Mouse (Mus musculus) B cell, adult 2 months (primary cell): ENCODE measurements around the gene Sgcd.

Experiments used
- DNase-seq, 2 experiments: peaks; one replicate each; pipeline ENCODE4 v3.0.0; 2022

The Sgcd gene

GRCm38 (mm10) chr11:47128331-47128730, 860.4 kb downstream of the Sgcd start:
- DNase-seq = no peak

- no peak for DNase-seq
Measured at GRCm38 (mm10) chr11:47120874-47121273, 867.9 kb downstream of the Sgcd start.

DNA sequence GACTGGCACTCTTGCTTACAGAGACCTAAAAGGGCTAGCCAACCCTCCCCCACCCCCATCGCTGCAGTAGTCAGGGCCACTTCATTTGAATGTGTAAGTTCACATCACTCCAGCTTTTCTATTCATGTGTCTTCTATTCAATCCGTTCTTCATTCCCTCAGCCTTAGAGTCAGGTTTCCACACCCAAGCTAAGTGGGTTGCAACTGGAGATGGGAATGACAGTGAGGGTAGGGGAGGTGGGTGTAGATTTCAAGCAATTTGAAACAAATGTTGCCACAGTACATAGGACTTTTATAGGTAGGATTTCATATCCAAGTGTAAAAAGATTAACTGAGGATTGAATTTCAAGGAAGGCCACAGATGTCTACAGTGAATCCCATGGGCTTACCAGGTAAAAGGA, 870.9 kb downstream of the Sgcd start:
- no peak for DNase-seq

- no peak for DNase-seq
Measured at GRCm38 (mm10) chr11:47114366-47114765, 874.4 kb downstream of the Sgcd start.

- DNase-seq = no peak
Measured at GRCm38 (mm10) chr11:47113081-47113480, 875.7 kb downstream of the Sgcd start.

- no peak for DNase-seq
Measured at GRCm38 (mm10) chr11:47110314-47110713, 878.5 kb downstream of the Sgcd start.

- no peak for DNase-seq
Measured at GRCm38 (mm10) chr11:47107661-47108060, 881.1 kb downstream of the Sgcd start.

- DNase-seq = no peak
Measured at GRCm38 (mm10) chr11:47093296-47093912, 895.4 kb downstream of the Sgcd start.

GRCm38 (mm10) chr11:47082517-47082916, 906.3 kb downstream of the Sgcd start:
- no peak for DNase-seq

DNA sequence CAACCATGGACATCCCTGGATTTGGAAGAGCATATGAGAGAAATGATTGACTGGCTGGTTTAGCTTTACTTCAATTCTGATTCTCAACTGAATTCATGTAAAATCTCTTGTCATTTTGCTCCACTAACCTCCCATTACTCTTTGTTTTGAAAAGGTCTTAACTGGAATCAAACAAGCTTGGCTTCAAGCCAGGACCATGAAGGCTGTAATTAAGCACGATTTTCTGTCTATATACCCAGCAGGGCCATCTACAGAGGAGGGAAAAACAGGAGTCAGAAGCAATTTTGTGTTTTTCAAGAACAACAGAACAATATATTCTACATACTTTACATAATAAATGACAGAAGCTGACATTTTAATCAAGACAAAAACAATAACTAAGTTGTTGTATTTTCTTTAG, 915.2 kb downstream of the Sgcd start:
- DNase-seq = no peak

DNA sequence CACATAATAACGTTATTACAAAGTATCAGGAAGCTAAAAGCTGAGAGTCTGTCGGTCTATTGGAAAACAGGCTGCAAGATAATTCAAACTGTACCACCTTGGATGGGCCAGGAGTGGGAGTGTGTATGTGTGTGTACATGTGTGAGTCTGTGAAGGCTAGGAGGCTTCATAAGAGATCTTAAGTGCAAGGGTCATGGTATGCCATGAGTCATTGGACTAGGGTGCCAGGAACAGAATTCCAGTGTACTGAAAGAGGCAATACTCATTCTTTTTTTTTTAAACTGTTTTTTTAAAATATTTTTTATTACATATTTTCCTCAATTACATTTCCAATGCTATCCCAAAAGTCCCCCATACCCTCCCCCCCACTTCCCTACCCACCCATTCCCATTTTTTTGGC, 917.6 kb downstream of the Sgcd start:
- no peak for DNase-seq

GRCm38 (mm10) chr11:47069769-47070384, 918.9 kb downstream of the Sgcd start:
- DNase-seq = no peak

DNA sequence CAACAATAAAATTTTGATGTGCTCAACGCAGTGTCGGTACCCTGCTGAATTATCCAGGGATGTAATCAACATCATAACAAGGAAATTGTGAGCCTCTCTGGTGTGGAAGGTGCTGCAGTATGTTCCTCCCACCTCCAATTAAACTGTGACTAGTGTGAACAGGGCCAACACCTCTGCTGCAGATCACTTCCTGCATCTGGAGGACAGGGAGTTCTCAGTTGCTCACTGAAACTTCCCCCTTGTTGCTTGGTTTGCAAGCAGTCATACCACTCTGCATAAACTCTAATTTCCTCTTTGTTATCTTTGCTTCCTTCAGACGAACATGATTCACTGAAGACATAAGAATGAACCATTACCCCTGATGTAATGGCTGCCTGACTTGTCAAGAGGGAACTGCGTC, 925.1 kb downstream of the Sgcd start:
- DNase-seq = no peak

GRCm38 (mm10) chr11:47050390-47050789, 938.4 kb downstream of the Sgcd start:
- DNase-seq = no peak

DNA sequence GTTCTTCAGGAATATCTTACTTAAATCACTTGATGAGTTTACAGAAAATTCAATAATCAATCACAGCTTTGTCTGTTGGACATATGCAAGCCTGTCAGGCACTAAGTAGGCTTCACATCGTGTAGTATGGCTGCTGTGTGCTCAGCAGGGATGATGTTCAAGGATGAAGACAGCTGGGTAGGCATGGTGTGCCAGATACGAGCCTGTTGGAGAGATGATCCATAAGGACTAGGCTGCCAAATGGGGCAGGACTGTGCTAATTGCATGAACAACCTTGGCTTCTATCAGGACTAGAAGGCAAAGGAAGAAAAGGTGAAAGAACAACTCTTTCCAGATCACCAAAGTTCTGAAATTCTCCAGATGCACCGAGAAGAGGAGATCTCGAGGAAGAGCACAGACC, 939.0 kb downstream of the Sgcd start:
- no peak for DNase-seq

DNA sequence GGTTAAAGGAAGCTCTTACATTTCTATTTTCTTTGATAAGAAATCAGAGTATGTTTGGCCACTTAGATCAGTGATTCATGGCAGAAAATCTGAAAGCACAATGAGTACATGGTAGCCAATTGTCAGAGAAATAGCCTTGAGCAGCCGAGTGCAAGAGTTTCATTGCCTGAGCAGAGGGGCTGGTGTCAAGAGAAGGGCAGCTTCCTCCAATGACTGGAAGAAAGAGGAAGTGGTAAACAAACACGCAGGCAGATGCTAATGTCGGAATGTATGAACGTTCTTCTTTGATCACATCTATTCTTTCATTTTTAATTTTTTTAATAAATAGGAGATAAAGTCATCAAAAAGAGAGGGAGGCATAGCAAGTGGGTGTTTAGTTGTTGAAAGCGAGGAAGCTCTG, 956.5 kb downstream of the Sgcd start:
- DNase-seq = peak; percentile 1 to 2

DNA sequence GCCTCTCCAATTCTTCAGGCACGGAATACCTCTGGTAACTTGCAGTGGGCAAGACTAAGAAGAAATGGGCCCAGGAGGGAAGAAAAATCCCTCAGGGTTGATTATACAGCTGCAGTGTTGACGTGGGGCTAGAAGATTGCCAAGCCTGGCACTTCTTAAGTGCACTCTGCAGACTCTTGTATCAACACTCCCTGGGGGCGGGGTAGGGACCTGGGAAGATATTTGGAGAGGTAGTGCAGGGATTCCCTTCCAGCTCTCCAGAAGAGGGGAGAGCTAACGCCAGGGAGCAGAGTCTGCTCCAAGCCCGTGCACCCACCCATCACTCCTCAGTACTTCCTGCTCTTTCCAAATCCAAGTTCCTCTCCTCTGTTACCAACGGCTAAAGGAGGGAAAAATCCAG, 967.9 kb downstream of the Sgcd start:
- DNase-seq = no peak

DNA sequence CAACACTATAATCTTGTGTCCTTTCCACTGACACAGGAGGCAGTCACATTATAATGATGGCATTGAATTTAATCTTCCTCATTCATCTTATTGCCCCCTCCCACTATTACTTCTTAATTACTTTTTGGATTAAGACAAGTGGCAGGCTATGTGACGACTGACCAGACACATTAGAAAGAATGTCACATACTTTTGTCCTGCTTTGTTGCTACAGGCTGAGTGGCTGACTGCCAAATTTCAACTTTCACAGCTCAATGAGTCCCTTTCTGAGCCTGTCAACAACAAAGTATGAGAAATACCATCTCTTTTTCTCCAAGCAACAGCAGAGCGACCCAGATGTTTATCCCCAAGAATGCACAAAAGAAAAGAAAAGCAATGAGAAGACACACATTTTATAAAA, 970.6 kb downstream of the Sgcd start:
- DNase-seq = no peak

GRCm38 (mm10) chr11:47015683-47016082, 973.1 kb downstream of the Sgcd start:
- no peak for DNase-seq

DNA sequence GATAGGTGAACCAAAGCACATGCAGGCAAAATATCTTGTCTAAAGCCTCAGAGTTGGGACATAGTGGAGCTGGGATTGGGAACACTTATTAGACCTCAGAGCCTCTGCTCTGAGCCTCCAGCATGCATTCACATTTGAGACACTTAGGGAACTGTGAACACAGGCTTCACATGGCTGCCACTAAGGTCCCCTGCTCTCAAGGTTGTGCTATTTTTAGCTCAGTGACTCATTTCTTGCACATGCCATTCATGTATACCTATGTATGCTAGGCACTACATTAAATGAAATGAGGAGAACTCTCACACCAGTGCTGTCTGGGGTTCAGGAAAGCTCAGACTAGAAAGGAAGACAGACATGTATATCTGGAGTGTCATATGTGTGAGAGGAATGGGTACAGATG, 974.5 kb downstream of the Sgcd start:
- DNase-seq = no peak

DNA sequence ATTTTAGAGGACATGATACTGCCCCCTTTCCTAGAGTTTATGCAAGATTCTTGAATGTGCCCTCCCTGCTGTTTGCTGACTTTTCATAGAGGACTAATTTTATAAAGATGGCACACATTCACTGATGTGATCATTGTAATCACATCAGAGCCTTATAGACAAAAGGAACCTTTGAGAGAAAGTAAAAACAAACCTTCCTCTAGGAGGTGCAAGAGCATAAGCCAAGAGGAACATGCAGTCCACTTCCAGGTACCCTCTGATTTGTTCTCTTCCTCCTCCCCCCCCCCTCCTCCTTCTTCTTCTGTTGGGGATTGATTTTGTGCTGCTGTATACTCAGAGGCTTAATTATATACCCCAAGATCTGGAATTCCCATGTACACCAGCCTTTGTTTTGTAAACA, 978.6 kb downstream of the Sgcd start:
- DNase-seq = no peak

GRCm38 (mm10) chr11:47005301-47005875, 983.4 kb downstream of the Sgcd start:
- DNase-seq = no peak

- DNase-seq = no peak
Measured at GRCm38 (mm10) chr11:46939311-46939710, 1049.5 kb downstream of the Sgcd start.

- no peak for DNase-seq
Measured at GRCm38 (mm10) chr11:46924946-46925345, 1063.8 kb downstream of the Sgcd start.

DNA sequence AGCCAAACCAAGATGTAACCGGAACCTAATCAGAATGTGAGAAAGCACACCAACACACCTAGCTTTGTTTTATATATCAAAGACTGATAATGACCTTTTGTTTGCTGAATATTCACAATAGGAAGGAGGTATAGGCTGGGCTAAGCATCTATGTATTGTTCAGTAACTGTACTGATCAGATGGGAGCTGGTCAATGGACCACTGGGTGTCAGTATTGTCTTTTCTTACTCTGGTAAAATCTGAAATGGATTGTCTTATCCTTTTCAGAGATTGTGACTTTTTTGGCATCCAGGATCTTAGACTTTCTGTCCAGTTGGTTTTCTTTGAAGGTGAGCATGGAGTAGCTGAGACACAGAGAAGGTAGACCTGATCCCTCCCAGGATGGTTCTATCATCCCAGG, 1068.5 kb downstream of the Sgcd start:
- DNase-seq = no peak
